Mouse (Mus musculus): ENCODE results near the gene Aste1. TPM values are rescaled to one million over a fixed set of nuclear protein-coding genes. Genes with fewer than 3 reads are reported as not detected.

Gene Aste1
- total RNA-seq, 2 experiments from 2014 or later = 9.4 to 11.0 TPM

Other genes starting within 250 kb of the Aste1 start
- 1 to 10 TPM; 1.4 to 1.6 TPM for gene Nek11, start 132 bp downstream of the Aste1 start, total RNA-seq (2021)
- 100 to 1,000 TPM; 230 to 234 TPM for gene Atp2c1, start 131.9 kb downstream of the Aste1 start, total RNA-seq (2021)
- gene Pik3r4, start 247.6 kb downstream of the Aste1 start, total RNA-seq (2021) = 10 to 100 TPM; 43.1 to 46.8 TPM

Data from layer of hippocampus, adult 18-20 months (tissue).